In the genomic region with DNA sequence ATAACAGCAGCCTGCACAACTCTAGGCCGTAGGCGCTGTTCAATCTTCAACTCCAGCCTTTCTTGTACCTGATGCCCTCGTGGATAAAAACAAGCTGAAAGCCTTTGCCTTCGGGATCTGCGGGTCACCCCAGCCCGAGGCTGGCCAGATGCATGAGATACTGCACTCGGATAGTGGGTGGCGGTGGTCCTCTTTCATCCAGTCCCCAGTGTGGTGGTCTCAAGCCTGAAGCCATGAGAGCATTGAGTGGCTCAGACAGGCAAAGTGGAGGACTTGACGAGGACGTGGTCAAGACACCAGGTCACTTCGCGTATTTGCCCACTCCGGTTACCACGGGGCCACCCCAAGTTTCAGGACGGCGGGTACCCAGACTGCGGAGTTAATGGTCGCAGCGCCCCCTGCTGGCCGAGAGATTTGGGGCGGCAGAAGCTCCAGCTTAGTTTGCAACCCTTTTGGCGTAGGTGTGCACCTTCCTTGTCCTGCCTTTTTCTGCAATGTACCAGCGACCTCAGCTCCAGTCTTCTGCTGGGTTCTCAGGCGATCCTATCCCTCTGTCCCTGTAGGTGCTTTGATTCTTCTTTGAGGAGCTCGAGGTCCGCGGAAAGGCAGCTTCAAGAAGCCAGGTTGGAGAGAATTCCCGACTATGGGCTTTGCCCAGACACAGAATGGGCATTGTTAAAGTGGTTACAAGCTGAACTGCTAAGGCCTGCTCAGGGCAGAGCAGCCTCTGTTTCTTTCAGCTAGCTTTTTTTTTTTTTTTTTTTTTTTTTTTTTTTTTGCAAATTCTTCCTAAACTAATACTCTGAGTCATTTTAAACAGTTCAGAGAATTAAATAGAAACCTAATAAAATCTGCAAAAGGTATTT, we compare ENCODE assay signal across 8 mouse cellular contexts. TPM values are rescaled to one million over a fixed set of nuclear protein-coding genes. Genes with fewer than 3 reads are reported as not detected.
DNase-seq lines count a peak whose midpoint lies in the region; ATAC-seq lines count a peak whose summit lies in the region.

No protein-coding gene starts in this region.

- peak; percentile 35 for DNase-seq in MEL-GATA-1-ER (ENCODE audit: extremely low read depth, low read depth)
- DNase-seq in cerebellum, adult 11-12 months, result peak; percentile 74
- peak; percentile 83 for DNase-seq in hindbrain, embryonic 10.5 days (ENCODE audit: low spot score)
- DNase-seq in layer of hippocampus, postnatal 14 days (ENCODE audit: low spot score in 2 of 2), result peak; percentile 65 to 66
- peak; percentile 88 for DNase-seq in lung, postnatal 36 days
- peak; percentile 54 for DNase-seq in retina, postnatal 7 days (ENCODE audit: low read depth, low spot score)
- peak; percentile 86 for DNase-seq in urinary bladder, adult 2 months (ENCODE audit: low spot score)

- no peaks in the 10 kb centered on the region for H3K9me3 ChIP-seq in forebrain, embryonic 16.5 days (ENCODE audit: control insufficient read depth, low read length)
- no peaks in the 10 kb centered on the region for H3K9me3 ChIP-seq in hindbrain, embryonic 10.5 days

- no peak overlapping the region for H3K4me3 ChIP-seq in forebrain, embryonic 16.5 days (replicated peaks; ENCODE audit: low read length)
- peak overlapping the region; percentile 35 for H3K4me3 ChIP-seq in hindbrain, embryonic 10.5 days

- ATAC-seq in forebrain, embryonic 16.5 days, result no peak

- peak overlapping the region; percentile 32 for H3K4me2 ChIP-seq in forebrain, embryonic 16.5 days (ENCODE audit: low read length)

- no peaks in the 10 kb centered on the region for H3K36me3 ChIP-seq in forebrain, embryonic 16.5 days (ENCODE audit: control insufficient read depth, insufficient read depth)
- no peaks in the 10 kb centered on the region for H3K36me3 ChIP-seq in hindbrain, embryonic 10.5 days

- no peaks in the 10 kb centered on the region for H3K27me3 ChIP-seq in forebrain, embryonic 16.5 days (replicated peaks; ENCODE audit: control insufficient read depth, insufficient read depth, low read length)
- peaks cover 18% of the 10 kb centered on the region for H3K27me3 ChIP-seq in hindbrain, embryonic 10.5 days (ENCODE audit: insufficient read depth, poor library complexity, severe bottlenecking)

- WGBS in forebrain, embryonic 16.5 days, result 8% methylated on average over 28 of the region's 28 CpGs
- WGBS in hindbrain, embryonic 10.5 days, result 9% methylated on average over 28 of the region's 28 CpGs

- H3K27ac ChIP-seq in forebrain, embryonic 16.5 days (ENCODE audit: low read length), result no peak overlapping the region
- no peak overlapping the region; the same call in 1 of the 2 replicates for H3K27ac ChIP-seq in hindbrain, embryonic 10.5 days

- H3K4me1 ChIP-seq in forebrain, embryonic 16.5 days (replicated peaks; ENCODE audit: control insufficient read depth, insufficient read depth, low read length), result peaks cover 5% of the 10 kb centered on the region
- H3K4me1 ChIP-seq in hindbrain, embryonic 10.5 days (replicated peaks), result peaks cover 16% of the 10 kb centered on the region

- no peak overlapping the region for H3K9ac ChIP-seq in forebrain, embryonic 16.5 days (replicated peaks; ENCODE audit: low read depth, low read length)

RNA-seq across cellular contexts. Expression of gene Pim3, which starts 14.4 kb away (rescaled TPM):
- polyA plus RNA-seq in forebrain, embryonic 16.5 days (2015; fragmentation: Nextera tagmentation; extraction: Ambion mirVana), result 58.2 and 70.7 TPM in 2 replicates
- 41.3 and 48.3 TPM in 2 replicates for polyA plus RNA-seq in hindbrain, embryonic 10.5 days (2016; fragmentation: Nextera tagmentation; extraction: Ambion mirVana)
- total RNA-seq in layer of hippocampus, postnatal 14 days (2021), result 10 to 100 TPM; 40.8 to 48.4 TPM
- polyA plus RNA-seq in urinary bladder, adult 2 months (2012; rRNA removed), result 11.7 and 12.4 TPM in 2 replicates

RNA-seq across cellular contexts. Expression of gene Creld2, which starts 56.9 kb away (rescaled TPM):
- polyA plus RNA-seq in forebrain, embryonic 16.5 days (2015; fragmentation: Nextera tagmentation; extraction: Ambion mirVana), result 57.3 and 60.4 TPM in 2 replicates
- 88.5 and 106 TPM in 2 replicates for polyA plus RNA-seq in hindbrain, embryonic 10.5 days (2016; fragmentation: Nextera tagmentation; extraction: Ambion mirVana)
- total RNA-seq in layer of hippocampus, postnatal 14 days (2021), result 10 to 100 TPM; 17.3 to 26.1 TPM
- 31.0 and 36.2 TPM in 2 replicates for polyA plus RNA-seq in urinary bladder, adult 2 months (2012; rRNA removed)

RNA-seq across cellular contexts. Expression of gene Alg12, which starts 57.3 kb away (rescaled TPM):
- 6.6 and 8.8 TPM in 2 replicates for polyA plus RNA-seq in forebrain, embryonic 16.5 days (2015; fragmentation: Nextera tagmentation; extraction: Ambion mirVana)
- 11.7 and 12.2 TPM in 2 replicates for polyA plus RNA-seq in hindbrain, embryonic 10.5 days (2016; fragmentation: Nextera tagmentation; extraction: Ambion mirVana)
- total RNA-seq in layer of hippocampus, postnatal 14 days (2021), result 10 to 100 TPM in 1 of 2 experiments, 1 to 10 TPM in 1; 9.2 to 12.0 TPM
- polyA plus RNA-seq in urinary bladder, adult 2 months (2012; rRNA removed), result 16.3 TPM in 2 replicates

Comparison
In these comparisons a context has a peak if more than half of its experiments do, and no peak if none do; other contexts are left out.
1. DNase-seq: peak in every context shown above with its lines; median percentile 88 in lung, postnatal 36 days; 86 in urinary bladder, adult 2 months; 83 in hindbrain, embryonic 10.5 days; 74 in cerebellum, adult 11-12 months; 66 in layer of hippocampus, postnatal 14 days; 54 in retina, postnatal 7 days; 35 in MEL-GATA-1-ER.